Mouse (Mus musculus): ENCODE data around the gene Faap20. TPM values are rescaled to one million over a fixed set of nuclear protein-coding genes. Genes with fewer than 3 reads are reported as not detected.

Faap20 gene
- total RNA-seq, 2 experiments from 2014 or later, result 17.6 to 46.3 TPM

DNA sequence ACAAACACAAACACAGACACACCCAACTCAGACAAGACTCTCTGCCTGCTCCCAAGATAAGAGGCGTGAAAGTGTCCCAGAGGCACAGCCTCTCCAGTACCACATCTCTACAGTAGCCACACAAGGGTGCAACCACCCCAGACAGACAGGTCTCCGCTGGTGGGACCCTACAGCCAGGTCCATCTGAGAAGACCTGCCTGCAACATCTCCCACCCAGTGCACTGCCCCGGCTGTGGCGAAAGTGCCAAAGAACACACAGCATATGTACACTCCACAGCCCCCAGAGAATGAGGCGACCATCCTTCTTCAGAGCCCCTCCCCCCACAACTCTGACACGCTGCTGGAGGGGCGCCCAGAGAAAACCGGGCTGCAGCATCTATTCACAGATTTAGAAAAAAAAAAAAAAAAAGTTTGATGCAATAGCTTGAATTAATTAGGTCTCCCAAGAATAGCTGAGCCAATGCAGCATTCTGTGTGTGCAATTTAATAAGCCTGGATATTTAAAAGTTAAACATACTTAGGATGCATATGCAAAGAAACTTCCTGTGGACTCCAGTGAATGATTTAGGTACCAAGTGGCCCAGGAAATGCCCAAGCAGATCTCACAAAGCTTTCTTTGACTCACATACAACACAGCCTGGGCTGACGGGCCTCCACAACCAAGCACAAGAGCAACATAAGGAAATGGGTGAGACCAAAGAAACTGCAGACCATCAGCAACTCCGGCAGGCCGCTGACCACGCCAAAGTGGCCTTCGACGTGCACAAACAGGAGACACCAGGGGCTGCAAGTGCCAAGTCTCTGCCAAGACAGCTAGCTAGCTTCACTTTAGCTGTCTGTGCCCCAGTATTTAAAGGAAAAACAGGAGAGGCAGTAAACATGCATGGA is 29.1 kb upstream of the Faap20 start:
- no peak for ATAC-seq (replicated peaks; ENCODE audit: poor library complexity)

- no peak for ATAC-seq (replicated peaks; ENCODE audit: poor library complexity)
Observed at GRCm38 (mm10) chr4:155221106-155221505, 28.5 kb upstream of the Faap20 start.

DNA sequence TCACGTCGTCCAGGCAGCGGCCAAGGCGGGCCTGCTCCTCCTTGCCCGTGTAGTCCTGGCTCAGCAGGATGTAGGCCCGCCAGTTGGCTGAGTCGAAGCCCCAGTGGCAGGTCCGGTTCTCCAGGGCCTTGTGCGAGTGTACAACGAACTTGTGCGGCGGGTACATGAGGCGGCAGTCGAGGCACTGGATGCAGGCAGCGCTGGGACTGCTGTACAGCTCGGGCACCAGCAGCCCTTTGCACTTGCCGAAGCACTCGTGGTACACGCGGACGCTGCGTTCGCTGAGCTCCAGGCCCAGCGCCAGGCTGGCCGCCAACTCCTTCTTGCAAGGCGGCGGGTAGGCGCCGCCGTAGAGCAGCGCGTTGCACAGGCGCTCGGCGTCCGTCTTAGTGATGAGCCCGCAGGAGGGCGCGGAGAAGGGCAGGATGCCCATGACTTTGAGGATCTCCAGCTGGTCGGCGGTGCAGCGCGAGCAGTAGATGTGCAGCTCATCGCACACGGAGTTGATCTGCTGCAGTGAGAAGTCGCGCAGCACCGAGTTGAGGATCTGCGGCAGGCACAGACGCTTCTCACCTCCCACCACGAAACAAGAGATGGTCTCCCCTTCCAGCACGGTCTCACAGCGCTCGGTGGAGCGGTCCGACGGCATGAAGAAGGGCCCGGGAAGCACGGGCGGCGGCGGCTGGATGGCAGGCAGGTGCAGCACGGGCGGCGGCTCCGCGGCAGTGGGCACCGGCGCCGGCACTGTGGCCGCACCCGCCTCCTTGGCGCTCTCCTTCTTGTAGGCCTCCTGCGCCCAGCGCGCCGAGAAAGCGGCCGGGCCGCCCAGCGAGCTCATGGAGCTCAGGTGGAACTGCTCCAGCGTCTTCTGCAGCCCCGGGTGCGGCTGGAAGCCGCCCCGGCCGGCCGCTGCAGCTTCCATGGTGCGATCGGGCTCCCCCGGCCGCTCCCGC is 27.7 kb upstream of the Faap20 start:
- ATAC-seq (replicated peaks; ENCODE audit: poor library complexity), result peak; percentile 2; the same call in 1 of the 2 replicates

GRCm38 (mm10) chr4:155222552-155222840 is 27.1 kb upstream of the Faap20 start, which contains the start of gene Ski:
Ski (minus strand) TSS chr4:155222592.
- ATAC-seq (replicated peaks; ENCODE audit: poor library complexity), result no peak

GRCm38 (mm10) chr4:155222841-155223593 is 26.6 kb upstream of the Faap20 start:
- peak; percentile 80 for ATAC-seq (replicated peaks; ENCODE audit: poor library complexity)

DNA sequence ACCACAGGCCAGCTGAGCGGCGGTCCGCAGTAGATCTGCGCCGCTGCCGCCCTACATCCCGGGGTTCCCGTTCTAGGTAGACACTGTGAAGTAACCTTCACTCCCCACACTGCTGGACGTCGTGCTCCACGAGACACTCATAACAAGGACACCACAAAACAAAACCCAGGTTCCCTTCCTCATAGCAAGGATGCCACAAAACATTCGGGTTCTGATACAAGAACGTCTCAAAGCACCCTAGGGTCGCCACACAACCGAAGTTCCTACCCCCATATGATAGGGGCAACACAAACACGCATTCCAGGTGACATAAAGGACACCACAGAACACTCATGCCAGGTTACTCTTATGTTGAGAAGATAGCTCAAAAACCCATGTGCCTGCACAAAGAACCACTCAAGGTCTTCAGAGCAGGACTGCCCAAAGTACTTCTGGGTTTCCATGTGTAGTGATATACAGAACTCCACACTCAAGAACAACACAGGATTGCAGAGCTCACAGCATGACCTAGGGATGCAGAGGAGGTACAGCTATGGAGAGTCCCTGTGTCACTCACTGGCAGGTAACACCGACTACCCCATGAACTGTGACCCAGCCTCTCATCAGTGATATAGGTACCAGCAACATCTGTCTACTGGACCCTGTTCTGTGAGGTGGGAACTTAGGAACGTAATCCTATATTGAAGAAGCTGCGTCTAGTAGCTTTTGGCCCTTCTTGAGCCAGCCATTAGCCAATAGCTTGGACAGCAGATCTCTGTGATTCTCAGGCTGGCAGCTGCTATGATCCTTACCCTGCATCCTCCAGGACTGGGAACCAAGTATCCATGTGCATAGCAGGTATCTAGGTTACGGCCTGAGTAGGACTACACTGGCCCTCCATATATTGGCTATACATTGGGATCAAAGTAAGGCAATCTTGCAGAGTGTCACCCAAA is 25.7 kb upstream of the Faap20 start:
- no peak for ATAC-seq (replicated peaks; ENCODE audit: poor library complexity)

GRCm38 (mm10) chr4:155225918-155226317 is 23.7 kb upstream of the Faap20 start:
- ATAC-seq (replicated peaks; ENCODE audit: poor library complexity), result no peak

GRCm38 (mm10) chr4:155227986-155228385 is 21.6 kb upstream of the Faap20 start:
- ATAC-seq (replicated peaks; ENCODE audit: poor library complexity), result no peak

- no peak for ATAC-seq (replicated peaks; ENCODE audit: poor library complexity)
Observed at GRCm38 (mm10) chr4:155228461-155228860, 21.1 kb upstream of the Faap20 start.

- ATAC-seq (replicated peaks; ENCODE audit: poor library complexity), result no peak
Observed at GRCm38 (mm10) chr4:155233878-155234277, 15.7 kb upstream of the Faap20 start.

- ATAC-seq (replicated peaks; ENCODE audit: poor library complexity), result peak; percentile 76
Observed at GRCm38 (mm10) chr4:155234371-155235310, 15.0 kb upstream of the Faap20 start.

GRCm38 (mm10) chr4:155235311-155236119 is 14.1 kb upstream of the Faap20 start:
- peak; percentile 50 for ATAC-seq (replicated peaks; ENCODE audit: poor library complexity)

DNA sequence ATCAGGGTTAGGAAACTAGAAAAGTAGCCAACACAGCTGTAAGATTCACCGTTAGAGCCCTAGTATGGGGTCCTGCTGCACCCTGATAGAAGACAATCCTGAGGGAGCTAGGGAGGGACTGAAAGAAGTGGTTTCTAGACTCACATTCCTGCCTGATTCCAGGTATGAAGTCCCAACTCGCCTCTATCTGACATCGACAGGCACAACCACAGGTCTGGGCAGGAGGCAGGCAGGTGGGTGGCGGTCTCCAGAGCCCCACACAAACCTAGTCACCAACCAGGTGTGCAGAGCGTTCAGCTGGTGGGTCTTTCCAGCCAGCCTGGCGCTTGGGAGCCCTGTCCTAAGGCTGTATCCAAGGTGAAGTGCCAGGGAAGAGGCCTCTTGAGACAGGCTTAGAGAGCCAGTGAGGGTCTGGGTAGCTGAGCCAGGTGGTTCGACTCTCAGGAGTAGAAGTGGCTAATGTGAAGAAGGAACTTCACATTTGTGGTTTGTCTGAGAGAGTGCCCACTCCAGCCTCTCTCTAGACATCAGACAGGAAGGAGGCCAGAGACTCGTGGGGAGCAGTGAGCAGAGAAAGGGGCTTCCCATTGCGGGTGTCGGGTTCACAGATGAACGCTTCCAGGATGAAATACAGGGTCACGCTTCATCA is 12.7 kb upstream of the Faap20 start:
- ATAC-seq (replicated peaks; ENCODE audit: poor library complexity), result peak; percentile 30; the same call in 1 of the 2 replicates

DNA sequence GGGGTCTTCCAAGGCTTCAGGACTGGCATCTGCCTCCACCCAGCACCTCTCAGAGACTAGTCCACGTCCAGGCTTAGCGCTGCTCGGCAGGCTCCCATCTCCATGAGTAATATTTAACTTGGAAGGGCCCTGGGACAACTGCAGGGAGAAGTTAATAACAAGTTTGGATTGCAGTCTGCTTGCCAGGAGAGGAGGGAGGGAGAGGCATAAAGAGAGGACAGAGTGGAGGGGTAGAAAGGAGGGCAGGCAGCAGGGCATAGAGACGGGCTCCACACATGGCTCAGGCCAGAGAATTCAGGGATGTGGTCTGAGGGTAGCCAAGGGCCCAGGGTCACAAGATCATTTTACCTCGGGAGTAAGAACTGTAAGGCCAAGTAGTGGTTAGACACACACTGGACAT is 11.3 kb upstream of the Faap20 start:
- ATAC-seq (replicated peaks; ENCODE audit: poor library complexity), result no peak

DNA sequence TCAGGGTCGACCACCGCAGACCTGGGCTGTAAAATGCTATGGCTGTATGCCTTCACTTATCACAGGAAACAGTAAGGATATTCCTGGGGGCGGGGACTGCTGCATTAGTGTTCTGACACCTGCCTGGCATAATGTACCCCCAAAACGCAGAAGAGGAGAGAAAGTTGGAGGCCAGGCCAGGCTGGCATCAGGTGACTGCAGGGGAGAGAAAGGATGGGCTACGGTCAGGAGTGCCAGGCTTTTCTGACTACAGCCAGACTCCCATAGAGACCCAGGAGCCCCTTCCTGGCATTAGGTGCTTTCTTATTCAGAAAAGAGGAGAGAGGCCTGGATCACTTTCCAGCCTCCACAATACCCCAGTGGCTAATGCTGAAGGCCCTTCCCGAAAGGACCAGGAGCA is 10.1 kb upstream of the Faap20 start:
- ATAC-seq (replicated peaks; ENCODE audit: poor library complexity), result no peak

DNA sequence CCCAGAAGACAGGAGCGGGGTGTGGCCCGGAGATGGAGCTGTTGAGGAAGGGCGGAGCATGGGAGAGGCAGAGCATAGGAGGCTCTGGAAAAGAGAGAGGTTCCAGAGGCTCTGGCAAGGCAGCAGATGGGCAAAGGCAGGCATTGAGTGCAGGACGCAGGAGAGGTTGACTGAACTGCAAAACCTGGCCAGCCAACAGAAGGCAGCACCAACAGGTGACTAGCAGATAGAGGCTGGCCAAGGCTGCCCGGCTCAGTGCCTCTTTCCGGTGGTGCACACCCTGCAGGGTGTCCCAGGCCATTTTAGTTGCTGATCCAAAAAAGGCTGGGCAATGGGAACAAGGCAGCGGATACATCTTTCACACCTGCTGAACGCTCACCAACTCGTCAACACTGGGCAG is 7.8 kb upstream of the Faap20 start:
- no peak for ATAC-seq (replicated peaks; ENCODE audit: poor library complexity)

DNA sequence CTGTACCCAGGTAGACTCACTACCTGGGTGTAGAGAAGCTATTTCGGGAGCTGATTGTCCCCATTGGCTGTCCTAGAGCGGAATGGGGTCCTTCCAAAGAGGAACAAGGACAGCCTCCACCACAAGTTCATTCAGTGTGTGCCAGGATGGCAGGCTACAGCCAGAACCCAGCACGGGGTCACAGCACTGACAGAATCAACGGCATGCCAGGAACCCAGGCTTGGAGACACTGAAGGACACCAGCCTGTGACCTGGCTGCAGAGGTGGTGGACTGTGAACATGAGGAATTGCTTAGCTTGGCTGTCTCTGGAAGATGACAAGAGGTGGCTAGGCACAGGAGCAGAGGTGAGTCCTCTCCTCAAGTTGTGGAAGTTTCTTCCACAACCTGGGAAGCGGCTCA is 7.3 kb upstream of the Faap20 start:
- no peak for ATAC-seq (replicated peaks; ENCODE audit: poor library complexity)
